ENCODE assay signal across 9 mouse cellular contexts in the genomic region with DNA sequence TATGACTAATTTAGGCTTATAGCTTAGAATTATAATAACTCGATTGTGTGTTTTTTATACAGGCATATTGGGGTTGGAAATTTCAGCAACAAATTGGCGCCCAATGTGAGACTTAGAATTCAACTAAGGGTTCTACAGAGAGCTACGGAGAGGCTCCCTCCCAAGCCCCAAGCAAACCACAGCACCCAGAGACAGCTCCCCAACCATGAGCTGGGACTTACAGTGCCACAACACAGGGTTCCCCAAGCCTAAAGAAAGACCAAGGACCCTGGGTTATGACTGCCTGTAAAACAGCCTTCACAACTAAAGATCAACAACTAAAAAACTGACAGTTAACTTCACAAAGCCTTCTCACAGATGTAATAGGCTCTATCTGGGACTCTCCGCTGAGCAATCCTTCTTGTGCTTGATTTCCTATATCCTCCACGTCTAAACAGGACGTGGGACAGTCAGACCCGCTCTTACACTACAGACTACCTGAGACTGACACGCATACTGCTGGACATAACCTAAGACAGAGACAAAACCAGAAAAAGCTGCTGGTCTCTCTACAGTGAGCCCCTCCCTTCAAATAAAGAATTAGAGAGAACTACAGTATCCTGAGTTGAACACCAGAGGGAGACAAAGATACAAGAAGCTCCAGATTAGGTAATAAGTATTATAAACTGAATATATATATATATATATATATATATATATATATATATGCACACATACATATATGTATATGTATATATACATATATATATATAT. TPM values are rescaled to one million over a fixed set of nuclear protein-coding genes. Genes with fewer than 3 reads are reported as not detected.
DNase-seq lines count a peak whose midpoint lies in the region; ATAC-seq and TF ChIP-seq lines count a peak whose summit lies in the region.
"Had no signal": no experiment of that assay in that cellular context is flagged by ENCODE, and none has a peak within 500 bp of the region (broad histone marks: within the 10 kb centered on the region; RNA-seq: fewer than 3 reads in every experiment).

No protein-coding gene starts in this region.

- no peak overlapping the region for H3K27ac ChIP-seq in neural tube, embryonic 13.5 days (replicated peaks)
- H3K27ac ChIP-seq in forebrain, embryonic 16.5 days (ENCODE audit: low read length): no peak overlapping the region
- H3K27ac ChIP-seq in stomach, postnatal 0 days (replicated peaks): no peak overlapping the region
- no peak overlapping the region for H3K27ac ChIP-seq in intestine, embryonic 16.5 days (ENCODE audit: low read length)

- no peaks in the 10 kb centered on the region for H3K4me1 ChIP-seq in neural tube, embryonic 13.5 days (replicated peaks)
- H3K4me1 ChIP-seq in forebrain, embryonic 16.5 days (replicated peaks; ENCODE audit: control insufficient read depth, insufficient read depth, low read length): 0 out of 2 replicates have a peak, but pooled peaks cover 2% of the 10 kb centered on the region
- no peaks in the 10 kb centered on the region for H3K4me1 ChIP-seq in stomach, postnatal 0 days (replicated peaks; ENCODE audit: control insufficient read depth, insufficient read depth)
- H3K4me1 ChIP-seq in intestine, embryonic 16.5 days (ENCODE audit: control insufficient read depth, insufficient read depth, low read length): no peaks in the 10 kb centered on the region

- H3K36me3 ChIP-seq in neural tube, embryonic 13.5 days: no peaks in the 10 kb centered on the region
- H3K36me3 ChIP-seq in forebrain, embryonic 16.5 days (ENCODE audit: control insufficient read depth, insufficient read depth): no peaks in the 10 kb centered on the region
- no peaks in the 10 kb centered on the region for H3K36me3 ChIP-seq in stomach, postnatal 0 days (ENCODE audit: control insufficient read depth, insufficient read depth, low read length)
- no peaks in the 10 kb centered on the region for H3K36me3 ChIP-seq in intestine, embryonic 16.5 days (ENCODE audit: control insufficient read depth, insufficient read depth, low read length)

- ATAC-seq in neural tube, embryonic 13.5 days (ENCODE audit: low read depth): 0 out of 2 replicates have a peak, but pooled peaks have one; percentile 56
- peak; percentile 69 for ATAC-seq in forebrain, embryonic 16.5 days
- no peak for ATAC-seq in stomach, postnatal 0 days (ENCODE audit: low FRiP score, low TSS enrichment)
- ATAC-seq in intestine, embryonic 16.5 days: no peak

- no peak for TF ChIP-seq EP300 in stomach, postnatal 0 days (optimal IDR thresholded peaks at IDR 0.05)

- WGBS in neural tube, embryonic 13.5 days: 57% methylated on average over 8 of the region's 8 CpGs
- 63% methylated on average over 8 of the region's 8 CpGs for WGBS in forebrain, embryonic 16.5 days
- 55% methylated on average over 8 of the region's 8 CpGs for WGBS in stomach, postnatal 0 days
- WGBS in intestine, embryonic 16.5 days: 58% methylated on average over 8 of the region's 8 CpGs

- no peaks in the 10 kb centered on the region for H3K9me3 ChIP-seq in neural tube, embryonic 13.5 days
- H3K9me3 ChIP-seq in forebrain, embryonic 16.5 days (ENCODE audit: control insufficient read depth, low read length): no peaks in the 10 kb centered on the region
- H3K9me3 ChIP-seq in stomach, postnatal 0 days (ENCODE audit: control insufficient read depth, low read length): no peaks in the 10 kb centered on the region
- no peaks in the 10 kb centered on the region for H3K9me3 ChIP-seq in intestine, embryonic 16.5 days (ENCODE audit: control insufficient read depth, low read length)

- TF ChIP-seq CTCF in stomach, postnatal 0 days (IDR thresholded peaks at IDR 0.05; ENCODE audit: low read depth): peak; percentile 71

- intact Hi-C loops in heart, postnatal 14 days (cut with DNase I): loop anchor here (1.0 to 5.0 kb wide), 3 partner anchors 70 to 138 kb away; partner anchors contain the start of gene Slc1a4

- H3K9ac ChIP-seq in neural tube, embryonic 13.5 days: no peak overlapping the region
- H3K9ac ChIP-seq in forebrain, embryonic 16.5 days (replicated peaks; ENCODE audit: low read depth, low read length): no peak overlapping the region
- H3K9ac ChIP-seq in stomach, postnatal 0 days (ENCODE audit: low read length): no peak overlapping the region
- no peak overlapping the region for H3K9ac ChIP-seq in intestine, embryonic 16.5 days (ENCODE audit: low read depth, low read length)

- peak; percentile 63 for DNase-seq in heart, adult 11 months
- no peak for DNase-seq in heart, postnatal 14 days
- no peak for DNase-seq in neural tube, embryonic 10.5 days (ENCODE audit: extremely low spot score, low spot score)
- no peak for DNase-seq in stomach, postnatal 0 days (ENCODE audit: low spot score)
- DNase-seq in cerebellum, adult 11-12 months: no peak
- DNase-seq: right cerebral cortex, postnatal 4 days had no signal

- no peak overlapping the region for H3K4me3 ChIP-seq in neural tube, embryonic 13.5 days
- H3K4me3 ChIP-seq in forebrain, embryonic 16.5 days (replicated peaks; ENCODE audit: low read length): no peak overlapping the region
- H3K4me3 ChIP-seq in stomach, postnatal 0 days (ENCODE audit: low read depth, low read length): no peak overlapping the region
- H3K4me3 ChIP-seq in intestine, embryonic 16.5 days (ENCODE audit: low read length): no peak overlapping the region

- no peaks in the 10 kb centered on the region for H3K27me3 ChIP-seq in neural tube, embryonic 13.5 days
- no peaks in the 10 kb centered on the region for H3K27me3 ChIP-seq in forebrain, embryonic 16.5 days (replicated peaks; ENCODE audit: control insufficient read depth, insufficient read depth, low read length)
- no peaks in the 10 kb centered on the region for H3K27me3 ChIP-seq in stomach, postnatal 0 days (ENCODE audit: control insufficient read depth, insufficient read depth, low read length)
- H3K27me3 ChIP-seq in intestine, embryonic 16.5 days (replicated peaks; ENCODE audit: control insufficient read depth, insufficient read depth, low read length): no peaks in the 10 kb centered on the region

- H3K4me2 ChIP-seq in neural tube, embryonic 13.5 days: no peak overlapping the region
- no peak overlapping the region for H3K4me2 ChIP-seq in forebrain, embryonic 16.5 days (ENCODE audit: low read length)
- no peak overlapping the region for H3K4me2 ChIP-seq in stomach, postnatal 0 days (replicated peaks; ENCODE audit: low read depth)
- no peak overlapping the region for H3K4me2 ChIP-seq in intestine, embryonic 16.5 days (ENCODE audit: low read depth, low read length)

RNA-seq across cellular contexts. Expression of gene Cep68, which starts 13.6 kb away (rescaled TPM):
- 10 to 100 TPM; 42.1 to 48.1 TPM for total RNA-seq in heart, postnatal 14 days (2021)
- 28.4 and 29.3 TPM in 2 replicates for polyA plus RNA-seq in neural tube, embryonic 13.5 days (2015; fragmentation: Nextera tagmentation; extraction: Ambion mirVana)
- polyA plus RNA-seq in forebrain, embryonic 16.5 days (2015; fragmentation: Nextera tagmentation; extraction: Ambion mirVana): 29.1 and 29.8 TPM in 2 replicates
- 8.4 and 8.6 TPM in 2 replicates for polyA plus RNA-seq in stomach, postnatal 0 days (2015; fragmentation: Nextera tagmentation; extraction: Ambion mirVana)
- polyA plus RNA-seq in intestine, embryonic 16.5 days (2015; fragmentation: Nextera tagmentation; extraction: Ambion mirVana): 20.4 and 20.8 TPM in 2 replicates

Comparison
In these comparisons a context has a peak if more than half of its experiments do, and no peak if none do; other contexts are left out.
1. ATAC-seq: peak in neural tube, embryonic 13.5 days (single experiment) and forebrain, embryonic 16.5 days (single experiment); none in stomach, postnatal 0 days (single experiment) and intestine, embryonic 16.5 days (single experiment).